Mouse (Mus musculus) forelimb bud, embryonic 11.5 days (tissue): ENCODE results near the gene Syne4.

Experiments used
- DNase-seq: peaks from one replicate; pipeline ENCODE4 v3.0.0-alpha.2; 2012; ENCODE audit warnings: low read depth, low spot score

Gene Syne4

DNA sequence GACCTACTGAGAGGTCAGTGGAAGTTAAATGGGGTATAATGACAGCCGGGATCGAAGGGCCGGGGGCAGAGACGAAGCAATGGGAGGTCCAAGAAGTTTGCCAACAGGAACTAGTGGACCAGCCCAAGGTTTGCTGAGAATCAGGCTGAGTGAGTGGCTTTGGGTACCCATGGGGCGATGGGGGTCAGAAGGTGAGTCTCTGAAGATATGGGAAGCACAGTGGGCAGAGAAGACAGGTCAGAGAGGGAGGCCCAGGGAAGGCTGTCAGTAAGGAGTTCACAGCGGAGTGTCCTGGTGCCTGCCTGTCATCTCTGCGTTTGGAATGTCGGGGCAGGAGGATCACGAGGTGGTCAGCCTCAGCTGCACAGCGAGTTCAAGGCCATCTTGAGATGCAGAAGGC lies 13.8 kb downstream of the Syne4 start:
- no peak for DNase-seq

DNA sequence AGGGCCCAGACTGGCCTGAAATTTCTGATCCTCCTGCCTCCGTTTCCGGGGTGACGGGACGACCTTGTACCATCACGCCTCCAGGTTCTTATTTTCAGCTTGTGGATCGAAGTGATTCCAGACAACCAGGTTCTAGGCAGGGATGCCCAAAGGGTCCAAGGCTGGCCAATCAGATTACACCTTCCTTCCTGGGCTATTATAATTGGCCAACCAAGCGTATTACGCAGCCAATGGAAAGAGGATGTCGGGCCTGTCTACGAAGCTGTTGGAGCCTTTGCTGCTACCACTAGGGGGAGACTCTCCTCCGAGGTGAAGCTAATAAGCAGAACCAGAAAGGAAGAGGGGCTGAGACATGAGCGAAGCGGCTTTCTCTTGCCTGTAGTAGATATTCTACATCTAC lies 17.3 kb downstream of the Syne4 start:
- DNase-seq: peak; percentile 93

DNA sequence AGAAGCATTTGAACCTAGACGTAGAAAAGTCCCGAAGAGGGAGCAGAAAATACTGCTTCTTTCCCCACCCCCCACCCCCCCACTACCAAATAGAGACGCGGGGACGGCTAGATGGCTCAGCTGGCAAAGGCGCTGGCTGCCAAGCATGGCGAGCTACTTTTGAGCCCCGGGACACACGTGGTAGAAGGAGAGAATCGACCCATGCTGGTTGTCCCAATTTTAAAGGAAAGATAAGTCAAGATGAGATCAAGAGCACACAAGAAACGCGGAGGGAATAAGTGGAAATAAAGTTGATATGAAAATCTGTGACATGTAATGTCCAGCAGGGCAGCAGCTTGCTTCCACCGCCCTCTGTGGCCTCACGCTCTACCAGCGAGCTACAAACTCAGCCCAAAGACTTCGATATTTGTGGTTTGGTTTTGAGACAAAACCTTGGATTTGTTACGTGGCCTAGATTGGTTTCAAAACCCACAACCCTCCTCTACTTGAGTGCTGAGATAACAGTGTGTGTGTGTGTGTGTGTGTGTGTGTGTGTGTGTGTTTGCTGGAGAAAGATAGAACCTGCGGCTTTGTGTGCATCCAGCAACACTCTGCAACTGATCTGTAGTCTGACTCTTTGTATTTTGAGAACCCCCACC lies 18.1 kb downstream of the Syne4 start:
- DNase-seq: no peak

DNA sequence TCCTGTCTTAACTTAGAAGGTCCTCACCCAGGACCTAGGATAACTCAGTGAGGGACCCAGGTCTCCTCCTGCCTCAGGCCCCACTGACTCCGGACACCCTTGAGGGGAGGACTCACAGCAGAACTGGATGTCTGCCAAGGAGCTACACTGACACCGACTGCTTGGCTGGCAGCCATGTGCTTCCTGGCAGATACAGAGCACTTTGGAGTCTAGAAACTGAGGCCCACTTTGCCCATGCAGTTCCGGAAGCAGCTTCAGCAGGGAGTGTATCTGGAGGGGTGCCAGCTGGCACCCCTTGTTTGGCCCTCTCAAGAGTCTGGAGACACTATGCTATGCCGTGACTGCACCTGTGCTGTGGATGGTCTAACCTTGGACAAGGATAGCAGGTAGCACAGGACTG lies 18.8 kb downstream of the Syne4 start:
- DNase-seq: no peak

DNA sequence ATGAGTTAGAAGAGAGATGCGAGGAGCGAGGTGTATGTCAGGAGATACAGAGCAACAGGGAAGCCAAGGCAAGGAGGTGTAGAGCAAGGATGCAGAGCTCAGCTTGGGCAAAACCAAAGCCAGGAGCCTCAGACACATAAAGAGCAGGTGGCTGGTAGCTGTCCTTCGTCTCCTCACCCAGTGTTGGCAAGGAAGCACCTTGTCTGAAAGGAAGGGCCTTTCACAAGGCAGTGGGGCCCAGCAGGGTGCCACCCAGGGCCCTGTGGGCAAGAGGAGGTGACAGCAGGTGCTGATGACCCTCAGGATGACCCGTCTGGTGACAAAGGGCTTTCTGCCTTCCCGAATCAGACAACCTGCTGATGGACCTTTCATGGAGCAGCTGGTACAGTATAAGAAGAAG lies 20.0 kb downstream of the Syne4 start:
- DNase-seq: no peak

DNA sequence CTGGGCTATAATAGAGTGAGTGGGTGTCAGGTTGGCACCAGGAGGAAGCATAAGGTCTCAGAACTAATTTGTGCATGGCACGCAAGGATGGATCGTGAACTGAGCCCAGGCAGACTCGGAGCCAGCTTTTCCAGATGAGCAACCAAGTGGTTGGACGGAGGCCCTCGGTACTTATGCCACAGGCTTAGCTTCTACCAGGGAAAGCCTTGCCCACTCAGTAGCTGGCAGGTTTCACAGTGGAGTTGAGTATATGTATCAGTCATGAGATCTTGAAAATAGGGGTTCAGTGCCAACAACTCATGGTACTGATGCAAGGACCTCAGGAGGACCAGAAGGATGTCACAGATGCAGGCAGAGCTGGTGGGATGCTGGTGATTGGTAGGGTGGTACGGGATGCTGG lies 21.1 kb downstream of the Syne4 start:
- DNase-seq: no peak

DNA sequence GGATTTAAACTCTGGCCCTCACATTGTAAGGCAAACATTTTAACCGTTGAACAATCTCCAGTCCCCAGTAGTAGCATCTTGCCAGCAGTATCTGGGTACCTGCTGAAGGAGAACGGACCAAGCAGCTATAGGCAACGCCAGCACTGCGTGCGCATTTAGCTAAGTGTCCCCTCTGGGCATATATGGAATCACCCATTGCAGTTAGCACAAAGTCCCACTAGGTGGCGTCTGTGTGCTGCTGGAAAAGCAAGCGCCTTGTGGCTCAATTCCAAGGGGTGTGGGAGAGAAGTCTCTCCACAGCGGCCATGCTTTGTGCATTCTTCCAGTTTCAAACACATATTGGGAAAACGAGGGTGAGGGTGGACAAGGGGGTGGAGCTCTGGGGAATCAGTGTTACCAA lies 21.8 kb downstream of the Syne4 start:
- peak; percentile 90 for DNase-seq

DNA sequence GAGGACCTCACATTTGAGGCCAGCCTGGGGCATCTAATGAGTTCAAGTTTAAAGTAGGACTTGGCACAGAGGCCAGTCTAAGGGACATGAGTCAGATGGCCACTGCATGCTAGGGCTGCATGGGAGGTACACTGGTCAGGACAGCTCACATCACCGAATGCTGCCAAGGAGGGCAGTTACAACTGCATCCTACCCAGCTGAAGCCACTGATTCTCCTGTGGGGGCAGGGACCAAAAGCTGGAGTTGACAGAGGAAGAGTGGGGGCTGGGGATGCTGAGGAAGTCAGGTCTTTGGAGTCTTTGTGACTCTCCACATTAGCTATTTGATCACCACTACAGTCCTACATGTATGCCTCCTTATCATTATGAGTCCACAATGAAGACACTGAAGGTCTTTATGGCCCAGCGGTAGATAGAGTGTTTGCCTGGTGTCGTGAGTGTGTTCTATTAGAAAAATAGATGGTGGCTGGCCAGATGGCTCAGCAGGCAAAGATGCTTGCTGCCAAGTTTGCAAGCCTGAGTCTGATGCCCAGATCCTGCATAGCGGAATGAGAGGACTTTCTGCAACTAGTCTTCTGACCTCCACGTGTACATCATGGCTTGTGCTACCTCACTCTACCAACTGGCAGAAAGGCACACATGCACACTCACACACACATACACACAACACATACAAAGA lies 25.0 kb downstream of the Syne4 start:
- no peak for DNase-seq

DNA sequence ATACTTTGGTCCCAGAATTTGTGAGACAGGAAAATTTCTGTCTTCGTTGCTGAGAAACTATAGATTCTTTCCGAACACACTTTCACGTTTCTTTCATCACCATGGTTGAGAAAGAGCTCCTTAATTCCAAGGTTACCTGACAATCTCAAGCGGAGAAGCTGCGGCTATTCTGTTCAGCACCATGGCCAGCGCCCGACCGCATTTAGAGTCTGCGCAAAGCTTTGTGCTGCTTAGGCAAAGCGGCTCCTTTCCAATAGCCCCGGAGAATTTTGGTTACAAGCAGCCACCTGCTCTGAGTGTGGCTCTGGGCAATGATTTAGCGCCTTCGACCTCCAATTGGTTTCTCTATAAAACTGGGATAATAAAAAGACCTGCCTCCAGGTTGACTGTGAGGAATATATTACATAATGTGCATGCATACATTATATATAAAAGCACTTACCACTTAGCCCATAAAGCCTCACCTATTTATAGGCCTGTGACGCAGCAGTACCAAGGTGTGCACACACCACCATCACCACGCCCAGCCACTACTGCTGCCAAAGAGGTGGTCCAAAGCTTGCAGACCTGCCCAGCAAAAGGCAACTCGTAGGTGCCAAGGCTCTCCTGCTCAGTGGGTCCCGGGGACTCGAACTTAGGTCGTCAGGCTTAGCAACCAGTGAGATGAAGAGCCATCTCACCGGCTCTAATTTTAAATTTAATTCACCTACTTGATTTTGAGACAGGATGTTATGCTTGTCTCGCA lies 32.2 kb downstream of the Syne4 start:
- peak; percentile 81 for DNase-seq

DNA sequence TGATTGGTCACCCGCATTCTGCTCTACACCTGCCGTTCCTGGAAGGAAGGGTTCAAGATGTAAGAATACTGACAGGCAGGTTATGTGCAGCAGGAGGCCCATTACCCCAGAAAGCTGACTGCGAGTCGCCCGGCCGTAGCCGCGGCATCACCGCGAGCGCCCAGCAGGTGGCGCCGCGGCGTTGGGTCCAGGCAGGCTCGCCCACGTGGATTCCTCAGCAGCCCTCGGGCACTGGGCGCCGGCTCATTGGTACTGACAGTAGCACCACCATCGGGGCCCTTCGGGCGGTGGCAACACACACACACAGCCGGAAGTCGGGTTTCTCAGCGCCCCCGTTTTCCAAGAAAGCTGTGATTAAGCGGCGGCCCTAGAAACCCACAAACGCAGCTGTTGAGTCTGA lies 33.2 kb downstream of the Syne4 start:
- DNase-seq: peak; percentile 71

DNA sequence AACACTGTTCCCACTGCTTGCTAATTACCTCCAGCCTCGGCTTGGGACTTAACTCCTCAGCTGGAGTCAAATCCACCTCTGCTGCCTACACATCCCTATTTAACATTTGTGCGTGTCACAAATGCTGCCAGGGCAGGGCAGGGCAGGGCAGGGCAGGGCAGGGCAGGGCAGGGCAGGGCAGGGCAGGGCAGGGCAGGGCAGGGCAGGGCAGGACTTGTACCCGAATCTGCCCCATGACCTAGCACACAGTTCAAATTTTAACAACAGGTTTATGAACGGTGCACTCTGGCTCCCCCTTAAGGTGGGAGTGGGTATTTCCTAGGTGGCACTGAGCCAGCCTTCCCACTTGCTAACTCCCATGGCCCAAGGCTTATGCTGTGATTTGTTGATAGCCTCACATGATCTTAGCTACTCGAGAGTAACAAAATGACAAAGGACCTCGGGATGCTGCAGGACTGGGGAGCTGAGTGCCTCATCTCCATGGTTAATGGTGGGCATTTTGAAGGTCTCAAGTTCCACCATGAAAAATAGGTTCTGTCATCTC lies 38.7 kb downstream of the Syne4 start:
- peak; percentile 73 for DNase-seq

DNA sequence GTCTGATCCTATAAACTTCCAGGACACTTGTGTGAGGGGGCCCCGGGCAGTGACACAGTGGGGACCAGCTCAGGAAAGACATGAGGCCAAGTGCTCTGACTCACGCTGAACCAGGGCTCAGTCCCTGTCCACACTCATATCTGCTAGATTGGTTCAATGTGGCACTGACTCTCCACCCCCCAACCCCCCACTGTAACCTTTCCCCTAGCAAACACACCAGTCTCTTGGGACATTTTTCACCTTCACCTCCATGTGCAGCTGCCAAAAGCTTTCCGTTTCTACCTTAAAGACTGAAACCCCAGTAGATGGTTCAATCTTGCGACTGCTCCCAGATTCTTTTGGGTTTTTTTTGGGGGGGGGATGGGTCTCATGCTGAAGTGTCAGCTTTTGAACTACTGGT lies 39.5 kb downstream of the Syne4 start:
- no peak for DNase-seq

DNA sequence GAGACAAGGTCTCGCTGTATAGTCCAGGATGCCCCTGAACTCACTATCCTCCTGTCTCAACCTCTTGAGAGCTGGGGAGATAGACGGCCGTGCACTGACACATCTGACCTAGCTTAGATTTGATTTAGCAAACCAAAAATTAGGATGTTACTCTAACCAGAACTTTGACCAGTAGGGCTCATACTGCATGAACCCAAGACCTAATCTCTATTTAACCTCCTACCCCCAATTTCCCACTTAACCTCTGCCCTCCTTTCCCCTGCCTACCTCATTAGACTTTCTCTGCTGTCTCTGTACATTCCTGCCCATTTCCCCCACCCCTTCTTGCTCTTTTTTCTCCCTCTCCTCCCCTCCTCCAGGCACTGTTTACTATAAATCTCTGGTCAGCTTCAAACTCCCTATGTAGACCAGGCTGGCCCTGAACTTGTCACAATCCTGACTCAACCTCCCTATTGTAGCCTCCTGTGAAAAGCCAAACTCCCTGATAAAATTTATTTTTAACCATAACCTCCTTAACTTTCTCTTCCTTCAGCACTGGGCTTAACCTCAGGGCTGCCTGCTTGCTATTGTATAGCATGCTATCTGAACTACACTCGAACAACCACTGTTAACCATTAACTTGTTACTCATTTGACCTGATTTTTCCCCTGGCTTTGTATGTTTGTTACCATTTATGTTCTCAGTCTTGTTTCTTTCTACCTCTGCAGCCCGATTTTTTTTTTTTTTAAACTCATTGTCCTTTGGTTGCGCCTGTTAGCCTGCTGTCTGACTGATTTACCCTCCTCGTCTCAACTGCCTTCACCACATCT lies 44.0 kb downstream of the Syne4 start:
- DNase-seq: no peak

DNA sequence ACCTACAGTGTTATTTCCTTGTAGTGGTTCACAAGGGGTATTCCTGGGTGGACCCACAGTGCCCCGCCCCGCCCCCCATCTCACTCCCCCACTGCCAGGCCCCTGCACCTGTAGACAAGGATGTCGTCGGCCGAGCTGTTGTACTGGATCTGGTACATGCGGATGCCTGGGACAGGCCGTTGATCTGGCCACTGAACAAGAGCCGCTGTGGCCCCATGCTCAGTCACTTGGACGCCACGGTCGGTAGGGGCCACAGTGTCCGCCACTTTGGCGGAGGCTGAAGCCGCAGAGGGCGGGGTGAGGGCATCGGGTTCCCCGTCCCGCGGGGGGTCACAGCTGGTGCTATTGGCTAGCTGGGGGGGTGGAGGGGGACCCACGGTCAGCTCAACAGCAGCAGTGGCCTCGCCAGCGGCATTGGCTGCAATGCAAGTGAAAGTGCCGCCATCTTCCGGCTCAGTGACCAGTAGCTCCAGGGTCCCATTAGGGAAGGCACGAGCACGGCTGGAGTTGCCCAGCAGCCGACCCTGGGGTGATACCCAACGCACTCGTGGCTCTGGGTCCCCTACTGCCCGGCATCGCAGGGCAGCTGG lies 44.8 kb downstream of the Syne4 start:
- no peak for DNase-seq

DNA sequence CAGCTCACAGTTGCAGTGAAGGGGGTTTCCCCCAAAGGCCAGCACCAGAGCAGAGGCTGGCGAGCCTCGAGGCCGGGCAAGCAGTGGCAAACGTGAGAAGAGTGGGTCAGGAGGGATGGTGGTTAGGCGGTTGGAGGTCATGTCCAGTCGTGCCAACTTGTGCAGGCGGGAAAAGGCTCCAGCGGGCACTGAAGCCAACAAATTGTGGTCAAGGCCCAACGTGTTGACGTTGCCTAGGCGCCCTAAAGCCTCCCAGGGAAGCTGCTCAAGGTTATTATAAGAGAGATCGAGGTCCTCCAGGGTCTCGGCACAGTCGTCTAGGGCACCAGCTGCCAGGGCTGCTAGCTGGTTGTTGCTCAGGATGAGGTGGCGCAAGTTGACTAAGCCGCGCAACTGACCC lies 45.4 kb downstream of the Syne4 start:
- no peak for DNase-seq

DNA sequence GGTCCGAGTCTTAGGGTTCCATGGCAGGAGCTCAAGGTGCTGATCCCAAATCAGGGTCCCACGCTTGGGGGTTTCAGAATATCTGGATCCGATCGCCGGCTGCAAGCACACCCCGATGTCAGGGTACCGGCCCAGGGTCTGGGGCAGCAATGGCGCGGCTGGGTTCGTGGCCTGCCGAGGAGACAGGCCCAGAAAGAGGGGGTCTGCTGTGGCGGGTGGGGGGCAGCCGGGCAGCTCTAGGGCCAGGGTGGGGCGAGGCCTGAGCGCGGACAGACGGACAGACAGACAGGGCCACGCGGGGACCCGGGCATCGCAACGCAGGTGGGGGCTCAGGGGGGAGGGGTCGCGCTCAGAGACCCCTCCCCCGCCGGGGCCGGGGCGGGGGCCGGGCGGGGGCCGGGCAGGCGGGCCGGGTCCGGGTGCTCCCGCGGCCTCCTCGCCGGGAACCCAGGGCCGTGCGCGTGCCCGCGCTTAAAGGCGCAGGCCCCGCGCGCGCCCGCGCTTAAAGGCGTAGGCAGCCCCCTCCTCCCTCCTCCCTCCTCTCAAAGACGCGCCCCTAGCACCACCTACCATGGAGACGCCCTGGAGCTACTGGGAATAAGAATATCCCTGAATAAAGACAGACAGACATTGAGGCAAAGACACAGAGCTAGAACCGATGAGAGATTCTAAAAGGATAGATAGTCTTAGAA lies 48.2 kb downstream of the Syne4 start, which contains the start of gene Lrfn3:
Gene Lrfn3 (minus strand): TSS at position 121 of the 692 bp plus-strand sequence.
- peak; percentile 73 for DNase-seq

DNA sequence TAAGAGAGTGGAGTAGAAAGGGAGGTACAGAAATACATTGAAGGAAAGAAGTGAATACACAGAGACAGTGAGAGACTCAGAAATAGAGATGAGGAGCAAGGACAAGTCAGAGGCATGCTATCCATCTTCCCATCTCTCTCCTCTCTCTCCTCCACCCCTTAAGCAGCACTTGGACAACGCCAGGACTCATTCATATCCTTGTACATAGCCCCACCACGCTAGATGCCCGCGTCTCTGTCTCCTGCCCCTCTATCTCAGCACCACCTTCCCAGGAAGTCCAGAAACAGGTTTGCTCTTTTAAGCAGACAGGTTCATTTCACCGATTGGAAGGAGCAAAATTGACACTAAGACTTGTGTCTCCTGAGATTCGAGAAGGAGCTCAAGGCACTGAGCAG lies 48.7 kb downstream of the Syne4 start:
- no peak for DNase-seq

DNA sequence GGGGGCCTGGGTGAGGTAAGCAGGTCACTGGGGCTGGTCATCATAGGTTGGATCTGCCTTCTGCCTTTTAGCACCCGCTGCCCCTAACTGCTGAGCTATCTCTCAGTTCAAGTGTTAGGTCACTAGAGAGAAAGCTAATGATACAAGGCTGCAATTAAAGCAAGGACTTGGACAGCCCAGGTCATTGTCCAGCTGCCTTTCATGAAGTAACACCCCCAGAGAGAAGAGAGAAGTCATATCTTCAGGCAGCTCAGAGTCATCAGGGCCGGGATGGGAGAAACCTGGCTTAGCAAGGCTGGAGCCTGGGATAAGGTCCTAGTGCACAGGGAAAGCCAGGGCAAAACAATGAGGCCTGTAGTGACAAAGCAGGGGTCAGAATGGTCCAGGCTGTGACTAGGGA lies 52.9 kb downstream of the Syne4 start:
- no peak for DNase-seq
